Mouse (Mus musculus): ENCODE measurements around the gene Msantd2.

Gene Msantd2

DNA sequence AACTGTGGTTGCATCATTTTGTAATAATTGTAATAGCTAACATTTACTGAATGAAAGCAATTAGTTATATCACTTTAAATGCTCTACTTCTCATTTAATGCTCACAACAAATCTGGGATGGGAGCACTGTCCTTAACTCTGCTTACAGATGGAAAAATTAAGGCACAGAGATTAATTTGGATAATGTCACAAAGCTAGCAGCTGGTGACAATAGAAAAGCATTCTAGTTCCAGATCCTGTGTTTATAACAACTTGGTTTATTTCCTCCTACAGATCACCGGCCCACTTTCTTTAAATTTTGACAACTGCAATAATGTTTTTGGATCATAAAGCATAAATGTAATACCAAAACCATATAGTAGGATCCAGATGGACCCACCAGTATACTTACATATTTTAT is 16.9 kb downstream of the Msantd2 start:
- DNase-seq: no peak

- no peak for DNase-seq
Observed at GRCm38 (mm10) chr9:37512097-37512496, 23.0 kb downstream of the Msantd2 start.

- DNase-seq: no peak
Observed at GRCm38 (mm10) chr9:37514456-37514855, 25.3 kb downstream of the Msantd2 start.

GRCm38 (mm10) chr9:37517467-37517866 is 28.3 kb downstream of the Msantd2 start:
- DNase-seq: no peak

GRCm38 (mm10) chr9:37518991-37519390 is 29.9 kb downstream of the Msantd2 start:
- DNase-seq: no peak

- DNase-seq: no peak
Observed at GRCm38 (mm10) chr9:37519995-37520394, 30.9 kb downstream of the Msantd2 start.

GRCm38 (mm10) chr9:37525461-37525860 is 36.3 kb downstream of the Msantd2 start:
- DNase-seq: no peak

DNA sequence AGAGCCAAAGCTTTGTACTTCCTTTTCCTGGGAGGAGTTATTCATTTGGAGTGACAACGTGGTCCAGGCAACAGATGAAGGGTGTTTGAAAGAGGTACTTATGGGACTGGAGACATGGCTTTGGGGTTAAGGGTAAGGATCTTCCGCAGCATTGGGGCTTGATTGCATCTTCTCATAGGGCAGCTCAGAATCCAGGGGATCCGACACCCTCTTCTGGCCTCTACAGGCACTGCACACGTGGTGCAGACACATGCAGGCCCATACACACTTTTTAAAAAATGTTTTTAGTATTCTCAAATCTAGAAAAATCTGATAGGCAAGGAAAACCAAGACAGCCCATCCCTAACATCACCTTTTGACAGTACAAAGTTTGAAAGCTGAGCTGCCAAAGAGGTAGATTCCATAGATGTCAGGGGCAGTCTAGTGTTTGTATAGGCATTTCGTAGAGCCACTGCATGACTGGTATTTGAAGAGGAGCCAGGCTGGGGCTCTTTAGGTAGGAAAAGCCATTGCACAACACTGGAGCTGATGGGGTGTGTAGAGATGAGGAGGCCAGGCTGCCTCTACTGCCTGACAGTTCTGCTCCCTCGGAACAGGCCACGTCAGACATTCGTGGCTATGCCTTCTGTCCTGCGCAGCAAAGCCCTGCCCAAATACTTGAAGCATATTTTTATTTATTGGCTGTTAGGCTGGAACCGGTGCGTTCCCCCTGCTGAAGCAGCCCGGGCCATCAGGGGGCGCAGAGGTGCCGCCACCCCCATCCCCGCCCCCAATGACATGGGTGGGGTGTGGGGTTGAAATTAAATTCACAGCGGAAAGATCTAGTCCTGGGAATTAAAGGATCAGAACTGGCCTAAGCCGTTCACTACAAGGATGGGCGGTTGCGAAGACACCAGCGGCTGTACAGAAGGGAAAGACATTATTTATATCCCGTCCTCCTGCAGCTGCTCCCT is 37.6 kb downstream of the Msantd2 start:
- peak; percentile 55 for DNase-seq

DNA sequence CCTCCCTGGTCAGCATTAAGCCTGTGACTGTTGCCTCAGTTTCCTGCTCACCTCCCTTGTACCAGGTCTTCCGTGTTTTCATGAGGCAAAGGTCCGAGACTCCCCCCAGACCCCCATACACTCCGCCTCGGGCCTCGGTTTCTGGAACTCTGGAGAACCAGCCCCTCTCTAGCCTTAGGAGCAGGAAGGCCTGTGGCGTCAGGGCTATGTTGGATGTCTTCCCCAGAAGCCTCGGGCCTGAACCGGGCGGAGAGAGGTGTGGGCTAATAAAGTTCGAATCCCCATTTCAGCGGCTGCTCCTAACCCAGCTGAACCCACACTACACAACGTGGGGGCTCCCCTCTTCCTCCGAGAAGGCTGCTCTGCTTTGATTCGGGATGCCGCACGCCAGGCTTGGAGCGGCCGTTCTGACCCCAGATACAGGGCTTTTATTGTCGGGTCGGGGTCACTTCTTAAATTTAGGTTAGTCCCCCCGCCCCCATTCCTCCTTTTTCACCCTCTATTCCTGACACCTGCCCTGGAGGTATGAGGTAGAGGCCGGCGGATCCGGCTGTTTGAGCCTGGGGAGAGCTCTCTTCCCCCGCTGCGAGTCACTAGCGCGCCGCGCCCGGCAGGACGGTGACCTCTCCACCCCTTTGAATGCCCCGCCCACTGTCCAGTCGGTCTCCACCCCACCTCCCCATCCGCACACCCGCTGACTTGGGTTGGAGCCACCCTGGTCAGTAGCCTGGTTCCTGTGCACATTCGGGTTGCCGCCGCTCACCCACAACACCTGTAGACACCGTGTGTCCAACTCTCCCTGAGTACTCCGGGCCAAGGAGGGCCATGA is 38.5 kb downstream of the Msantd2 start, which contains the start of gene Esam:
Gene Esam (plus strand): TSS at position 683 of the 829 bp plus-strand sequence.
- DNase-seq: peak; percentile 24

GRCm38 (mm10) chr9:37528225-37528970 is 39.3 kb downstream of the Msantd2 start:
- DNase-seq: no peak

DNA sequence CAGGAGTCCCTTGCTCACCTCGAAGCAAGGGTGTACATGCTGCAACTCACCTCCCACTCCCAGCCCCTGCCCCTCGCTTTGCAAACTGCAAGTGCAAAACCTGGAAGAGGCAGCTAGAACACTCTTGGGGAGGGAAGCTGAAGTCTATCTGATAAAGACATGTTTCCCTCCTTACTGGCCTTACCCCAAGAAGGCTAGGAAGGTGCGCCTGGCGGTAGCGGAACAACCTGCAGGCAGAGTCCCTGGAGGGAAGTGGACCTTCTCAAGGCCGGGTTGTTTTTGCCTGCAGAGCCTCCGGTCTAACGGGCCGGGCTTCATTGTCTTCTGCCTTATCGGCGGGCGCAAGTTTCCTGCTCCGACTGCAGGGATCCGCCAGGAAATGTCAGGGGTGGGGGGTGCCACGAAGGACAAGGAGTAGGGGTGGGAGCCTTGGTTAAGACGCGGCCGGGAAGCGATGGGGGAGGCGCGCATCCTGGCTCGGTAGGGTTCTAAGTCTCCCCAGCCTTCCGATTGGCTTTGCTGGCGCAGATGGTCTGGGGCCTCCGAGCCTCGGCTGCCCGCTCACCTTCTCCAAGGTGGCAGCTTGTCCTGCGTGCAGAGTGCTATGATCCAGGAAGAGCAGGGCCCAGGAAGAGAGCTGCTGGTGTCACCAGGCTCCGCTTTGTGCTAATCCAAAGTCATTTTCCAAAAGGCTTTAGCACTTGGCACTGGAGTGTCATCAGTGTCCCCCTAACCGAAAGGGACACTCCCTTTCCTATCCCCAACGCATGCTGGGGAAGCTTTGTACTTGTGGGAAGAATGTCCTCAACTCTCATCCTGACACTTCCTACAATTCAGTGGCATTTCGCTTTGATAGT is 41.1 kb downstream of the Msantd2 start:
- peak; percentile 44 for DNase-seq

GRCm38 (mm10) chr9:37530888-37531705 is 42.0 kb downstream of the Msantd2 start:
- peak; percentile 78 for DNase-seq

- no peak for DNase-seq
Observed at GRCm38 (mm10) chr9:37536851-37537250, 47.7 kb downstream of the Msantd2 start.

DNA sequence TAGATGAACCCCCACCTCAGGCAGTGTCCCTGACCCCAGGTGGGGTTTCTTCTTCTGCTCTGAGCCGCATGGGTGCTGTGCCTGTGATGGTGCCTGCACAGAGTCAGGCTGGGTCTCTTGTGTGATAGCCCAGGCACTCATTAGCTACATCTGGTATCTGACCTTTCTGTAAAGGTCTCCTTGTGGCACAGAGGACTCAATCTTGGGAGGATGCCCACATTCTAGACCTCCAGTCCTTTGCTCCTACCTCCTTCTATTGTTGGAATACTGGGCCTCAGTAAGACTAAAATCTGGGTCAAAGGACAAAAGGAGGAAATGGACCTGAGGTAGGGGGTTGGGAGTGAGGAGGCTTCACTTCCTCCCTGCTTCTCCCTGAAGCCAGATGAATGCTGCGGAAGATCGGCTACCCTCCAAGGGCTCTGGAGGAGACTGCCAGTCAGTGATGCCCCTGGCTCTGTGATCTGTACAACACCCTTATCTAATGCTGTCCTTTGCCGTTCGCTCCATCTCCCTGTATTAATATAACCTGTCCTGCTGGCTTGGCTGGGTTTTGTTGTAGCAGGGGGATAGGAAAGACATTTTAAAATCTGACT is 48.6 kb downstream of the Msantd2 start:
- peak; percentile 18 for DNase-seq

DNA sequence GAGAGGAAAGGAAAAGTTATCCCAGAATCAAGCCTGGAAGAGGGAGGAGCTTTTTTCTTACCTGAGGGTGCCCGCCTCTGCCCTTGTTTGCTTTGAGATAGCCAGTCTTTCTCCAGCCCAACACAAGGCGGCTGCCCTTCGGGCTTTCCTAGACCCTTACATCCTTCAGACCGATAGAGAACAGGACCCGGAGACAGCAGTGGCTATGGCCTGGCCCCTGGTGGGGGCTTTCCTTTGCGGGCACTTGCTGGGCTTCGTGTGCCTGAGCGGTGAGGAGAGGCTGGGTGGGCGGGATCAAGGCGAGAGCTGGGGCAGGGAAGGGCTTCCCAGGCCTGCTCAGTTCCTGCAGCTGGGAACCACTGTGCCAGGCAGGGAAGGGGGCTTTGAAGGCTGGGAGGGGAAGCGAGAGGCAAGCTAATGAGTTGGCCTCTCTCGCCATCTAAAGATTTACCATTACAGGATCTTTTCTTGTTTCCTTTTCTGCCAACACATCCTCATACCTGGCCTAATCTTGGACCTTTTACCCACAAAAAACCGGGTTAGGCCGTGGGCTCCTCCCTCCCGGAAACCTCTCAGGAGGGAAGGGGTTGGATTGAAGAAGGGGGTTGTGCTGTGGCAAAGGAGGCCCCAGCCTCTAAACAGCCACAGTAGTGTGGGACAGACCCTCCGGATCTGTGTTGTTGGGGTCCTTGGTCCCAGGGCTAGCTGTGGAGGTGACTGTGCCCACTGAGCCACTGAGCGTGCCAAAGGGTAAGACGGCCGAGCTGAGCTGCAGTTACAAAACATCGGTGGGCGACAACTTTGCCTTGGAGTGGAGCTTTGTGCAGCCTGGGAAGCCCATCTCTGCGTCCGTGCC is 50.3 kb downstream of the Msantd2 start, which contains the start of gene Vsig2:
Gene Vsig2 (plus strand): TSS at position 86 of the 856 bp plus-strand sequence.
- DNase-seq: no peak

DNA sequence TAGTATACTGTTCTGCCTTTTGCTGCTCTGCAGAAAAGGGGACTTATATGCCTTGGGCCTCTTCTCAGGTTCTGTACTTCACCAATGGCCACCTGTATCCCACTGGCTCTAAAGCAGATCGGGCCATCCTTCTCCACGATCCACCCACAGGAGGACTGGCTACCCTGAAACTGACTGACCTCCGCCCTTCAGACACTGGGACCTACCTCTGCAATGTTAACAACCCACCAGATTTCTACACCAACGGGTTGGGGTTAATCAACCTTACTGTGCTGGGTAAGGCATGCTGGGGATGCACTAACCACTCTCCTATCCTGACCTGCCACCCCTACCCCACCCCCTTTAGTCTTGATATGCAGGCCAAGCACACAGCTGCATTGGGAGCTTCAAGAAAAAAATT is 51.1 kb downstream of the Msantd2 start:
- DNase-seq: no peak

- no peak for DNase-seq
Observed at GRCm38 (mm10) chr9:37540701-37541575, 51.8 kb downstream of the Msantd2 start.

Data from retina, postnatal 1 day (tissue).